Mouse (Mus musculus): Measurements from ENCODE around the gene Dnajb13.

The Dnajb13 gene

DNA sequence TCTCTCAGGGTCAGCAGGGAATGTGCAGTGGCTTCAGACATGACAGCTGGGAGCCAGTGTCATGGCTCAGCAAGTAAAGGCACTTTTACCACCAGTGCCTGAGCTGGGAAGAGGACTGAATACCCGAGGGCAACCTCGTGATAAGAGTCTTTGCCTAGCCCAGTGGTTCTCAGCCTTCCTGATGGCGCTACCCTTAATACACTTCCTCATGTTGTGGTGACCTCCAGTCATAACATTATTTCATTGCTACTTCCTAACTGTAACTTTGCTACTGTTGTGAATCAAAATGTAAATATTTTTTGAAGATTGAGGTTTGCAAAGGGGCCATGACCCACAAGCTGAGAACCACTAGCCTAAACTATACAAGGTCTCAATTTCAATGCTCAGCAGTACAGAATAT is 6.1 kb downstream of the Dnajb13 start:
- no peak for DNase-seq (ENCODE audit: low spot score in 2 of 2)

DNA sequence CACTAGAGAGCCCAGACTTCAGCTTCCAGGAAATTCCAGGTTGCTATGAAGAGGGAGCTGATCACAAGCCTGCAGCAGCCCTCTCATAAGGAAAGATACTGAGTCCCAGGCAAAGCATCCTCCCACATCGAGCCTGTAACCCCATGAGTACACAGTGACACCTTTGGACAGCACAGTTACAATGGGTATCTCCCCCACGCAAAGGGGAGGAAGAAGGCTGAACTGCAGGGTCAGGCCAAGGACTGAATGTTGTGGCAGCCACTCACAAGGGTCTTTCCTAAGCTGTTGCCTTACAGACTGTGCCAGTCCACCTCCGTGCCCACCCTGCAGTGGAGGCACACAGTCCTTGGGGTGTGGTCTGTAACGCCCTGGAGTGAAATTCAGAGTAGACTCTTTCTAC is 8.3 kb downstream of the Dnajb13 start:
- DNase-seq (ENCODE audit: low spot score in 2 of 2), result no peak

DNA sequence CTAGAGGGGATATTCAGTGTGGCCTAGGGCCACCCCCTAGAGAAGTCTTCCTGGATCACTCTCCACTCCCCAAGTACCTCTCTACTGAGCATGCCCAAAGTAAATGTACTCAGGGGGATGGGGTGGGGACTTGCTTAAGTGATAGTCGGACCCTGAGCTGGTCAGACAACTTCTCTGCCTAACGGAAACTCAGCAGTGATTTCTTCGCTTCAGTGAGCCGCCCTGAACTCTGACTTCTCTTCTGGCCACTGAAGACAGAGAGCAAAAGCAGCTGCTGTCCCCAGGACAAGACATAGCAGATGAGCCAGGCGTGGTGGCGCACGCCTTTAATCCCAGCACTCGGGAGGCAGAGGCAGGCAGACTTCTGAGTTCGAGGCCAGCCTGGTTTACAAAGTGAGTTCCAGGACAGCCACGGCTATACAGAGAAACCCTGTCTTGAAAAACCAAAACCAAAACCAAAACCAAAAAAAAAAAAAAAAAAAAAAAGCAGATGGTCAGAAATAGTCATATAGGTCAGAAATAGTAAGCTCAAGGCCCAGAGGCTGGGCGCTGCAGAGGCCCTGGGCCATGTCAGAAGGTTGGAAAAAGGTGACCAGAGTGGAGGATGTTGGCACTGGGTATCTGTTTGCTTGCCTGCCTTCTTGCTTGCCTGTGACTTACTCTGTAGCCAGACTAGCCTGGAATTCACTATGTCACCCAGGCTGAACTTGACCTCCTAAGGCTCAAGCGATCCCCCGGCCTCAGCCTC is 9.8 kb downstream of the Dnajb13 start:
- DNase-seq (ENCODE audit: low spot score in 2 of 2), result no peak

DNA sequence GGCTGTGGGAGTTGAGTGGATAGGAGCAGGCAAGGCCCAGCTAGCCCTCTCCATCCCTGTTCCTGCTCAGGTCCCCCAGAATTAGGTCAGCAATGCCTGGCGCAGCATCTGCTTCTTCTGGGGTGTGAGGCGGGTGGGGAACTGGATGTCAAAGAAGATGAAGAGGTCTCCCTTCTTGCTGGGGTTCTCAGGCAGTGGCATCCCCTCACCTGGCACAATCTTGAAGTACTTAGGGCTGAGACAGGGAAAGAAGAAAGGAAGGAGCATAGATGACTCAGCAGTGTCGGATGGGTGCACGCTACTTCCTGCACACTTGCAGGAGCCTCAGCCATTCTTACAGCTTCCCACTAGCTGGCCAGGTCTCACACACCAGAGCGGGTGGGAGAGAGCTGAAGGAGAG is 11.7 kb downstream of the Dnajb13 start:
- DNase-seq (ENCODE audit: low spot score in 2 of 2), result no peak

DNA sequence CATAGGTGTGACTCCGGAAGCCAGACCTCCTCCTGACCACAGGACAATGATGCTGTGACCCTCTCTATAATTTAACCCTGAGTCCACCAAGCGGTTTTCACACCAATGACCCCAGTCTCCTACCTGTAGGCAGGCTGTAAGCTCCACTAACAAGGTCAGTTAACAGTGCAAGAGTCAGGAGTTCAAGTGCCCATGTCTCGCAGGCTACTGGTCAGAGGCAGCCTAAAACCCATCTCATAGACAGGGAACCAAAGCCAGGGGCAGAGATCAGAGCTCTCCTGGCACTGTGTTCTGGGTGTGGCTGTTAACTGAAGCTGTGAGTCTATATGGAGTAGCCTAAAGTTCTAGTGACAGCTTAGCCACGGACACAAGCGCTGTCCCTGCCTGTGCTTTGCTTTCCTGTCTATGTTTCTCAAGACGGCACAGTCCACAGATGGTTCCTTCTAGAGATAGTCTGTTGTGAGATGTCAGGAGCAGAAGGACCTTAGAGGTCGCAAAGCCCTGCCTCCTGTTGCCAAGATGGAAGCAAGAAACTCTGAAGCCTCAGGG is 12.3 kb downstream of the Dnajb13 start:
- no peak for DNase-seq (ENCODE audit: low spot score in 2 of 2)

DNA sequence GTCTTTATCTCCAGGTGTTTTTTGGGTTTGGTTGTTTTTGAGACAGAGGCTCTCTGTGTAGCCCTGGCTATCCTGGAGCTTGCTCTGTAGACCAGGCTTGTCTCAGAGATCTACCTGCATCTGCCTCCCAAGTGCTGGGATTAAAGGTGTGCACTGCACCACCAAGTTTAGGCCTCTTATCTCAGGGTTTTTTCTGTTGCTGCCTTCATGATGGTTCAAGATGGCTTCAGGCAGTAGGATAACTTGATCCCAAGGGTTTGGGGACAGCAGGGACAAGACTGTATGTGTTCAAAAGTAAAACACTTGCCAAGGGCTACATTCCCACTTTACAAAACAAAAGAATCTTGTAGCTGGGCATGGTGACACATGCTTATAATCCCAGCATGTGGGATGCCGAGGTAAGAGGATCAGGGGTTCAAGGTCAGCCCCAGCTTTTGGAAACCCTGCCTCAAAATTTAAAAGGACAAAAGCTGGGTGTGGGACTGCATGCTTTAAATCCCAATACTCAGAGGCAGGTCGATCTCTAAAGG is 12.9 kb downstream of the Dnajb13 start:
- no peak for DNase-seq (ENCODE audit: low spot score in 2 of 2)

DNA sequence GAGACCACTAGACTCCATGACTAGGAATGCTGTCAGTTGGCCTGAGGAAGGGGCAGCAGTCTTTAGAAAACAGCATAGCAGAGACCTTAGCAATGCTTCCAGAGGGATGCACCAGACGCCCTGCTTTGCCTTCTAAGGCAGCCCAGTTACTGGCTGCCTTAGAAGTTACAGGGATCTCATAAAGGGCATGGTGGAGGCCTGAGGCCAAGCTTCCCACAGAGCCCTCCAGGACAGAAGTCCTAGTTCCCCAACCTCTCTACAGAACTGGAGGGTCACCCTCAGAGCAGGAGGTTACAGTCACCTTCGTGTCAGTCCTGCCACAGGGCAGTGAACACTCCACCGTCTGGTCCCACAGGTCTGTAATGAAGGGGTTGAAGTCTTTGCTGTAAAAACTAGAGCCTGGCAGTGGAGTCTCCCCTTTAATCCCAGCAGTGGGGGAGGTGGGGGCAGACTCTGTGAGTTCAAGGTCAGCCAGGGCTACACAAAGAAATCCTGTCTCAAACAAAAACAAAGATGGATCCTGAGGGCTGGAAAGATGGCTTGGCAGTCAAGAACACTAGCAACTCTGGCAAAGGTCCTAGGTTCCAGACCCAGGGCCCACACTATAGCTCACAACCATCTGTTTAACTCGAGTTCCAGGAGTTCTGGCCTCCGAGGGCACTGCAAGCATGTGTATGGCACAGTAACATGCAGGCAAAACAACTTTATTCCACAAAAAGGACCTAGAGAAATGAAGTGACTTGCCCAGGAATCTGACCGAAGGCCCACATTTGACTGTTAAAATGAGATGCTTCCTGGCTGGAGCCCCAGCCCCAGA is 13.5 kb downstream of the Dnajb13 start:
- no peak for DNase-seq (ENCODE audit: low spot score in 2 of 2)

DNA sequence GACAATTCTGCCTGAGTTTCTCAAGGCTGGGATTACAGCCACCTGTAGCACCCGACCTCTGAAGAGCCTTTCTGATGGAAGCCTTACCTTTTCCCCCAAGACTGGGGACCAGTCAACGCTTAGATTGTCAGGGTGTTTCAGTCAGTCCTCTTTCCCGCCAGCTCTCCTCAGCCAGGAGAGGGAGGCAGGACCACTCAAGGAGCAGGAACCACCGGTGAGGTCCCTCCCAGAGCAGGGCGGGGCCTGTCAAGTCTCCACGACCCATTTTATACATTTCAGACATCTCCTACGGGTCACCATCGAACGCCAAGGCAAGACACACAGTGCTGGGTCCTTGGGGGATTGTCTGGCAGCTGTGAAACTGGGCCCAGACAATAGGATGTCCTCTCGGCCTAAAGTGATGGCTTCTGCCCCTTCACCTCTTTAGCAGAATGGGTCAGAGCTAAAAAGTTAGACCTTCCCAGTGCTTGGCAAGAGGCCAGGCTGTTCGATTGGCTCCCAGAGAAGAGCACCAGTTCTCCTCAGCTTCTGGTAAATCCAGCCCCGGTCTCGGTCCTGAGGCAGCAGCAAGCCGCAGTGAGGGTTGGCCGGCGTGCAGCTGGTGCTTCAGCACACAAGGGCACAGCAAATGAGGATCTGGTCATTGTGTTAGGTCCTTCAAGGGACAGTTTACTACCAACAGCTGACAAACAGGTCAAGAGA is 14.3 kb downstream of the Dnajb13 start:
- DNase-seq (ENCODE audit: low spot score in 2 of 2), result peak in 1 of 2 experiments; percentile 24

DNA sequence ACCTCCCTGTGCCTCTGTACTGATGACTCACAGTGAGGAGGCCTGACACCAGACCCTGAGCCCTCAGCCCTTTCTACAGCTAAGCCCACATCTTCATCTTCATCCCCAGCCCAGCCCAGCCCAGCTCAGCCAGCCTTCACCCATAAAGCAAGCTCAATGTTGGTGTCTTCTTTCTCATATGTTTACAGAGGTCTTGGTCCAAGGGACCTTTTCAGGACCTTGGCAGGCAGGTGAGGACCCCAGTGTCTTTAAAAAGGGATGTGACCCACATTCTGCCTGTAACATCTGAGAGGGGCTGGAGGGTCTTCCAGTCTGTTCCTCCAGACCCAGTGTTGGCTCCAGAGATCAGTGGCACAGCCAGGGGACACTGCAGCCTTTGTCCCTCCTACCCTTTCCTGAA is 15.3 kb downstream of the Dnajb13 start:
- no peak for DNase-seq (ENCODE audit: low spot score in 2 of 2)

DNA sequence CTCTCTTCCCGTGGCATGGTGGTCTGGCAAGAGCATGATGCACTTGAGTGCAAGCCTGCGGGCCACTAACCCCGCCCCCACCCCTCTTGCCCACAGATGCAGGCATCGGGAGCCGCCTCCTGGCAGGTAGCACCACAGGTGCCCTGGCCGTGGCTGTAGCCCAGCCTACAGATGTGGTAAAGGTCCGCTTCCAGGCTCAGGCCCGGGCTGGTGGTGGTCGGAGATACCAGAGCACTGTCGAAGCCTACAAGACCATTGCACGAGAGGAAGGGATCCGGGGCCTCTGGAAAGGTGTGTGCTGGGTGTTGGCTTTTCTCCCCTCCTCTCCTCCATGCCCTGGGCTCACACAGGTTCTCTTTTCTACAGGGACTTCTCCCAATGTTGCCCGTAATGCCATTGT is 16.8 kb downstream of the Dnajb13 start:
- no peak for DNase-seq (ENCODE audit: low spot score in 2 of 2)

DNA sequence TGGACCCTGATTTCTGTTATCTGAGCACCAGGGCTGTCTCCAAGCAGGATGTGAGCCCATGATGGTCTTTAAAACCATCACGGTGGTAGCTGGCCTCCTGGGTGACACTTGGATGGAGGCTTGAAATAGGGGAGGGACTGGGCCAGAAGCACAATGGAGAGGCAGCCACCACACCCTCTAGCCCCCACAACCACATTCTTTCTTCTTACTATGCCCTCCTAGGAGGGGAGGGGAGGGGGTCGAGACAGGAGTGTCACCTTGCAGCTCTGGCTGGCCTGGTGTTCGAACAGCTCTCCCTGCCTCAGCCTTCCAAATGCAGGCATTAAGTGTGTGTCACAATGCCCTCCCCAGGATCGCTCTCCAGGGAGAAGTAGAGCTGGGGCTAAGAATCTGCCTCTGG is 17.4 kb downstream of the Dnajb13 start:
- no peak for DNase-seq (ENCODE audit: low spot score in 2 of 2)

DNA sequence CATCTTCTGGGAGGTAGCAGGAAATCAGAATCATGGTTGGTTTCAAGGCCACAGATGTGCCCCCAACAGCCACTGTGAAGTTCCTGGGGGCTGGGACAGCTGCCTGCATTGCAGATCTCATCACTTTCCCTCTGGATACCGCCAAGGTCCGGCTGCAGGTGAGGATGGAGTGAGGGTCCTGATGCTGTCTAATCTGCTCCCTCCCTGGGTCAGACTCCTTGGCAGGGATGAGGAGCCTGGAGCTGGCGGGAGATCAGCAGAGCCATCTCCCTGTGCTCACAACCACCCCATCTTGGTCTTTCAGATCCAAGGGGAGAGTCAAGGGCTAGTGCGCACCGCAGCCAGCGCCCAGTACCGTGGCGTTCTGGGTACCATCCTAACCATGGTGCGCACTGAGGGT is 18.0 kb downstream of the Dnajb13 start:
- DNase-seq (ENCODE audit: low spot score in 2 of 2), result no peak

DNA sequence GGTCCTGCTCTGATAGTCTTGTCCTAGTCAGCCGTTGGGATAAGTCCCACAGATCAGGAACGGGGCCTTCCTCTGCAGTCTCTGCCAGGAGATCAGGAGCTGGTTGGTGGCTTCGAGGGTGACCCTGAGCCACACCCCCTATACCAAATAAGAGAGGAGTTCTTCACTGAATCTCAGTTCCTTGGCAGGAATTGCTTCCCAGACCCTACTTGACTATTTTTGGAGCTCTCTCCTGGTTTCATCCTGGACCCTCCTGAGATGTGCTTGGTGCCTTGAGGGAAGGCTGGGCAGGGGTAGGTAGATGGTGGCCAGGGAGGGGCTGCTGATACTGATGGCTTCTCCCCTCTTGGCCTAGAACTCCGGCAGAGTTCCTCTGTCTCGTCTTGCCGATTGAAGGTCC is 18.4 kb downstream of the Dnajb13 start:
- no peak for DNase-seq (ENCODE audit: low spot score in 2 of 2)

DNA sequence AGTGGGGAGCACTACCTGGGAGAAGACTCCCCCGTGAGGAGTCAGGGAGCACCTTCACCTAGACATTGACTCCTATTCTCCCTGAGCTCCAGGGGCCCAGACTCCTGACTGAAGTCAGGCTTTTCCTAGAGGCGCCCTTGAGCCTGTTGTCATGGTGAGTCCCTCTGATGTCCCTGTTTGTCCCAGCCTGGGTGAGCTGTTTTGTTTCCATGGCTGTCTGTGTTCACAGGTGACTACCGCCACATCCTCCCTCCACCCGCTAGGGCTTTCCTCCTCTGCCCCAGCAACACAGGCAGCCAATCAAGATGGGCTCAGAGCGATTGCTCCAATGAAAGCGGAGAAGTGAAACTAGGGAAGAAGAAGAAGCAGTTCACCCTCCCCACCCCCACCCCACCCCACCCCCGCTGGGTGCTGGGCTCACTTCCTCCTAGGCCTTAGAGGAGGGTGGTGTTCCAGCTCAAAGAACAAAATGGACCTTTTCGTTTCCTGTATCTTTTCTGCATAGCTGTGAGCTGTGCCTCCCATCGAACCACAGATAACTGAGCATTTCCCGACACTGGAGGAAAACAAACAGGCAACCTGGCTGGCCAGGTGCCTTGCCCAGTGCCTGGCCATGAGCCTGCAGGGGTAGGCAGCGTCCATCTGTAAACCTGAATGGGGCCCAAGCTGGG is 19.0 kb downstream of the Dnajb13 start:
- peak; percentile 62 to 69 for DNase-seq (ENCODE audit: low spot score in 2 of 2)

DNA sequence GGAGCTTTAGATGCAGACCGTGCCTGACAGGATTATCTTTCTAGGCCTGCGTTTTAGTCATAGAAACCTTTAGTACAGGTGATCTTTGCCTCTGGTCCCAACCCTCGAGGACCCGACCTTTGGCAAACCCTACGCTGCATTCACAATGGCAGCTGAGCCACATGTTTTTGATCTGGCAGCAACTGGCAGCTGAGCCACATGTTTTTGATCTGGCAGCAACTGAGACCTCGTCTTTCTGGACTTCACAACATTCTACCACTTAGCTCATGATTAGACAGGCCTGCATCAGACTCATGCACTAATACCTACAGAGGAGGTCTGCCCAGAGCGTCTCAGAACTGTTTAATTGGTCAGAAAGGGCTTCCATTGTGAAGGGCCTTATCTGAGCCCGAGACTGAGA is 19.7 kb downstream of the Dnajb13 start:
- DNase-seq (ENCODE audit: low spot score in 2 of 2), result no peak

DNA sequence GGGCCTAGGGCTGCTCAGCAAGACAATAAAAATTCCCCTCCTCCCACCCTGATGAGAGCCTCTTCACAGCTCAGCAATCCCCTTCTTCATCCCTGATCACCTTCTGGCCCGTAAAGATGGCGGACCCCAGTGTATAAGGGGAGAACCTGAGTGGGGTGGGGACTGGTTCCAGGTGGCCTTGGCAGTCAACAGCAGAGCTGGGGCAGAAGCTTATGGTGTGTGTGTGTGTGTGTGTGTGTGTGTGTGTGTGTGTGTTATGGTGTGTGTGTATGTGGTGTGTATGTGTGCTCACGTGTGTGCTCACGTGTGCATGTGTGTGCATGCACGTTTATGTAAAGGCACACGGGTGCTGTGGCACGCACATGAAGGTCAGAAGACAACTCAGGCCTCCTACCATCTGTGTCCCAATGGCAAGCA is 20.3 kb downstream of the Dnajb13 start:
- DNase-seq (ENCODE audit: low spot score in 2 of 2), result no peak

DNA sequence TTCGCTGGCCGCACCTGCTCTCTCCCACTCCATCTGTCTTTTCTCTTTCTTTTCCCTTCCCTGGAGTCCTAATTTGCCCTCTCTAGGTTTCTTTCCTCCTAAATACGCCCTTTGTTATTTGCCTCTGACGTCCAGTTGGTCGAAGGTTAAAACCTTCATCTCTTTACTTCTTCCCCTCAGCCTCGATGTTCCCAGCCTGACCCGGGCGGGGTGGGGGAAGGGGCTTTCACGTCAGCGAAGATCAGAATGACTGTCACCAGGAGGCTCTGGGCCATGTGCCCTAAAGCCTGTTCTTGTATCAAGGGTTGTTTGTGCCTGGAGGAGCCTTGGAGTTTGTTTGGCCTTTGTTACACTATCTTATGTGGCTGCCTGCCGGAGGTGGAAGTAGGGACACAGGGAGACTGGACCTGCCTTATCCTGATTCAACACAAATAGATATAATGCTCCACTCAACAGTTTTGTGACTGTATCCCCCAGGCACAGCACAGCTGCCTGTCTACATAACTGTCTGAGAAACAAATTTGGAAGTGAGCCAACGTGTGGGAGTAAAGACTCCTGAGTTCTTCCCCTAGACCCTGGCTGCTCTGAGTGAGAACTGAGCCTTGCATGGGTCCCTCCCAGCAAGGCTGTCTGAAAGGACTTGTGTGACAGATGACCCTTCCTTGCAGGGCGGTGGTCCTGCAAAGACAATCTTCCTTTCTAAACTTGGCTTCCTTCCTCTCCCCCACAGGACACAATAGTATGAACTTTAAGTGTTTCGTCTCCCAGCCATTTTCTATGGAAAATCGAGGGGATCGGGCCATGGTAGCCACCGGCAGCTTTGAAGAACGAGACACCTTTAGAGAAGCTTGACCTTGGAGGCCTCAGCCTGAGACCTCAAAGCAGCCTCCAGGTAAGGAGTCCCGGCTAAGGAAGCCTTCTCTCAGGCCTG is 21.0 kb downstream of the Dnajb13 start:
- peak in 1 of 2 experiments; percentile 24 for DNase-seq (ENCODE audit: low spot score in 2 of 2)

DNA sequence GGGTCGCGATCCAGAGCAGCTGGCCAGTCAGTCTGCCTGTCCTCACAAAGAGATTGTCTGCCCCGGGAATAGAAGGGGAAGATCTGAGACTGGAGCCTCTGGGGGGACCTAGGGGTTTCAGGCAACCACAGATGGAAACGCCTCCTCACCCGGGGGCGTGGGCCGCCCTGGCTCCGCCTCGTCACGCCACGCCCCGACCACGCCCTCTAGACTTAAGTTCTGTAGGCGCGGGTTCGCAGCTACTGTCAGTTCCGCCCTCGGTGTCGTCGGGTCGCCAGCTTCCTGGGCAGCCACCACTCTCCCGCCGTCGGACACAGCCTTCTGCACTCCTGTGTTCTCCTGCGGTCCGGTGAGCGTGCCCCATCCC is 21.7 kb downstream of the Dnajb13 start, which contains the start of gene Ucp2:
TSS of gene Ucp2 (plus strand) at position 221 of the 367 bp plus-strand sequence.
- DNase-seq (ENCODE audit: low spot score in 2 of 2), result peak; percentile 97 to 98

DNA sequence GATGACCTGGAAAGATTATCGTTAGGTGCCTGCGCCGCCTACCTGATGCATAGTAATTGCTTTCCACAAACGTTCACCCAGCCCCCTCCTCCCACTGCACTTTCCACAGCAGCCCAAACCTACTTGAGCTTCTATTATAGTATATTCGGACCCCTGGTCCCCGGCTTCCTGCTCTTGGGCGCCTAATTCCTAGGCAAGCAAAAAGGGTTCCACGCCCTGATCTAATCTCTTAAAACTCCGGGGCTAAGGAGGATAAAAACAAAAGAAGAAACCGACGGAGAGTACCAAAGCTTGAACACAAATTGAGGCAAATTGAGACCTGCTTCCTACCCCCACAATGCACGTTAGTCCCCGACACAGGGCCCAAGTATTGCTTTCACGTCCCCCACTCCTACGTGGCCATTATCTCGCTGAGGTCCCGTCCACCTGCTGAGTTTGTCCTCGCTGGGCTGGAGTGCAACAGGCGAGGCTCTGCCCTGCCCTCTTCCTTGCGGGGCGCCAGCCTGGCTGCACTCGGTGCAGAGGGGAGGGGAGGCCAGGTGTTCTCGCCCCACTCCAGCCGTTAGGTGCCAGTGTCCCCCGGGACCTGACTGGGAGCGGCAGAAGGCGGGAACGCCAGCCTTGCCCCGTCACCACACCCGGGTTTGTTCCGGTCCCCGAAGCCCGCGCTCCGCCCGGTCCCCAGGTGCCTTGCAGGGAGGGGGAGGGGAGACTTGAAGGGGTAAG is 22.2 kb downstream of the Dnajb13 start:
- no peak for DNase-seq (ENCODE audit: low spot score in 2 of 2)
